Mouse (Mus musculus) embryo, embryonic 10 days (tissue): ENCODE measurements at regions not wholly inside any gene's neighbourhood (a gene's known extent, or its start where the extent isn't known, plus 50 kb on each side); places are given as distances from the start of the nearest gene placed in this dataset.

Experiments
- DNase-seq: peaks from one replicate; pipeline ENCODE4 v3.0.0-alpha.2; 2015; ENCODE audit warnings: low spot score

- peak; percentile 69 for DNase-seq
These were observed 75.6 kb upstream of the Jazf1 start for GRCm38 (mm10) chr6:53143846-53144584.

- no peak for DNase-seq
These were observed 66.0 kb upstream of the Jazf1 start for GRCm38 (mm10) chr6:53134410-53134809.

- no peak for DNase-seq
These were observed 62.4 kb upstream of the Jazf1 start for GRCm38 (mm10) chr6:53130717-53131330.

DNA sequence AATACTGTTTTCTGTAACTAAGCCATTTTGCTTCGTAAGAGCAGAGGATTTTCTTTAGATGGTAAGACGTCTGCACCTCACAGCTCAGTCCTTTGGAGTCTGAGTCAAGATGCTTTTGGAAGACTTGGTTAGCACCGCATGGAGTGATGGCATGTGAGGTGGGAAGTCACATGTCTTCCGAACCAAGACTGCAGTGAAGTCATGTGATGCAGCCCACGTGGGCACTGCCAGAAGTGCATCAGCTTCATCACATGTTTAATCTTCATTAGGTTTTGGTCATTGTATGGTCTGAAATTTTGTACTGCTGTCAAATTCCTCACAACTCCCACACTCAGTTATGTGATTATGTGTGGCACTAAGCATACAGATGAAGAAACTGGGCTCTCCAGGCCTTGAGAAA is 58.3 kb upstream of the Jazf1 start:
- no peak for DNase-seq

DNA sequence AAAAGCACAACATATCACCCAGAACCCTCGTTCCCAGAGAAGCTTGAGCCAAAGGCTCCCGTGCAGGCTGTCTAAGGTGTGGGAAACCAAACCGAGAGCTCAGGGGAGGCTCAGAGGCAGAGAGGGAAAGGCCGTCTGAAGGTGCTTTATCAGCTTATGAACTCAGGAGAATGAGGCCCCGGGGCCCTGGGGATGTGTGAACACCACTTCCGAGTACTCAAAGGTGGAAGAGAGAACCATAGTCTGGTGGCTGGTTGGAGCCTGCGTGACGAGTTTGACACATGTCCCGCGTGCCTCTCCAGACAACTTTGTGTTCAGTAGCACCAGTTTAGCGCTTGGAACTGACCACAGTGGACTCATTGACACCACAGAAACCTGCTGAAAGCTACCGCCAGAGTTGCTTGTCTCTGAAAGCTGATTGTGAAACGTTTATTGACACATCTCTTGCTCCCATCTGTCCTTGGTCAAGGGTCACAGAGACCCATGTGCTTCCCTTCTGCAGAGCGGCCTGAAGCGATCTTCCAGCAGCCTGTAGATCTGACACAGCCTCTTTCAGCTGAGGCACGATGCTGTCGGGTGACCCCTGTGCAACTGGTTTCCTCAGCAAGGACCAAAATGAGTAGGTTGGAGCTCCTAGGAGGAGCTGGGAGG is 56.5 kb upstream of the Jazf1 start:
- DNase-seq: peak; percentile 42

DNA sequence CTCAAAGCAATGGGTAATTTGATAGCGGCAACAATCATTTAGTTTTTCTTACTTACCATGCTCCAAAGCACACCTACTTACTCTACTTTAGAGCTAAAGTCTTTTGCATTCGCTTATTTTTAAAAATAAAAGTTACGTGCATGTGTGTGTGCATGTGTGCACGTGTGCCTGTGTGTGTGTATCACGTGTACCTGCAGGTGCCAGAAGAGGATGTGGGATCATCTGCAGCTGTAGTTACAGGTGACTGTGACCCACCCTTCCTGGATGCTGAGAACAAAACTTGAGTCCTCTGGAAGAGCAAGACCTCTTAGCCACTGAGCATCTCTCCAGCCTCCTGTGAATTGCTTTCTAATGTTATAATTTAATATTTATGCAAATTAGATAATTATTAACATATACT is 52.0 kb upstream of the Jazf1 start:
- no peak for DNase-seq
